Mouse (Mus musculus) midbrain, embryonic 16.5 days (tissue): ENCODE results near the gene Dgkq. TPM values are rescaled to one million over a fixed set of nuclear protein-coding genes. Genes with fewer than 3 reads are reported as not detected.
A peak's percentile ranks its signal among the peaks of the same experiment; 100 is the strongest.

Experiments
- ATAC-seq: fragments of 200-750 bp; cut with Nextera tagmentation; 2 replicates; pipeline ENCODE4 v1.8.0; 2017; ENCODE audit warnings: moderate TSS enrichment
- H3K27ac ChIP-seq: fragments of 300-500 bp; sonication (generic); 2 replicates; pipeline ENCODE4 v1.5.1; 2014; ENCODE audit warnings: mild to moderate bottlenecking, low read length, mixed read lengths
- H3K27me3 ChIP-seq: fragments of 300-500 bp; sonication (generic); 2 replicates; pipeline ENCODE4 v1.6.1; 2014; ENCODE audit warnings: low read depth, low read length, mixed read lengths; ENCODE audit not compliant: control insufficient read depth, insufficient read depth
- H3K36me3 ChIP-seq: fragments of 300-500 bp; sonication (generic); 2 replicates; pipeline ENCODE4 v1.6.1; 2014; ENCODE audit warnings: mild to moderate bottlenecking, low read length, moderate library complexity, mixed read lengths; ENCODE audit not compliant: control insufficient read depth, insufficient read depth
- H3K4me1 ChIP-seq: fragments of 300-500 bp; sonication (generic); 2 replicates; pipeline ENCODE4 v1.6.1; 2014; ENCODE audit warnings: mild to moderate bottlenecking, low read length, mixed read lengths; ENCODE audit not compliant: control insufficient read depth, insufficient read depth
- H3K4me2 ChIP-seq: fragments of 300-500 bp; sonication (generic); 2 replicates; pipeline ENCODE4 v1.6.1; 2014; ENCODE audit warnings: mild to moderate bottlenecking, low read length, mixed read lengths
- H3K4me3 ChIP-seq: fragments of 300-500 bp; sonication (generic); 2 replicates; pipeline ENCODE4 v1.5.1; 2014; ENCODE audit warnings: low read depth, mild to moderate bottlenecking, low read length, moderate library complexity, mixed read lengths
- H3K9ac ChIP-seq: fragments of 300-500 bp; sonication (generic); 2 replicates; pipeline ENCODE4 v1.6.1; 2014; ENCODE audit warnings: low read depth, low read length, mixed read lengths
- H3K9me3 ChIP-seq: fragments of 300-500 bp; sonication (generic); replicated peaks from 2 replicates; pipeline ENCODE4 v1.6.1; 2014; ENCODE audit warnings: mild to moderate bottlenecking, low read length, mixed read lengths; ENCODE audit not compliant: control insufficient read depth, poor library complexity, severe bottlenecking
- WGBS: fragments of 180-500 bp; shearing (Covaris S2); extraction: QIAGEN DNeasy Blood & Tissue Kit; methylation state at CpG from one replicate; pipeline ENCODE4 v1.1.7; 2014; 5-methylcytosine and 5-hydroxymethylcytosine counted together
- polyA plus RNA-seq: library from polyadenylated mRNA; unstranded; fragments of >200 nt; fragmentation: Nextera tagmentation; extraction: Ambion mirVana; gene quantifications from 2 replicates; pipeline ENCODE4 v1.2.1, GENCODE M21; 2015

The Dgkq gene
- polyA plus RNA-seq, 1 experiment from 2014 or later: 36.9 TPM

DNA sequence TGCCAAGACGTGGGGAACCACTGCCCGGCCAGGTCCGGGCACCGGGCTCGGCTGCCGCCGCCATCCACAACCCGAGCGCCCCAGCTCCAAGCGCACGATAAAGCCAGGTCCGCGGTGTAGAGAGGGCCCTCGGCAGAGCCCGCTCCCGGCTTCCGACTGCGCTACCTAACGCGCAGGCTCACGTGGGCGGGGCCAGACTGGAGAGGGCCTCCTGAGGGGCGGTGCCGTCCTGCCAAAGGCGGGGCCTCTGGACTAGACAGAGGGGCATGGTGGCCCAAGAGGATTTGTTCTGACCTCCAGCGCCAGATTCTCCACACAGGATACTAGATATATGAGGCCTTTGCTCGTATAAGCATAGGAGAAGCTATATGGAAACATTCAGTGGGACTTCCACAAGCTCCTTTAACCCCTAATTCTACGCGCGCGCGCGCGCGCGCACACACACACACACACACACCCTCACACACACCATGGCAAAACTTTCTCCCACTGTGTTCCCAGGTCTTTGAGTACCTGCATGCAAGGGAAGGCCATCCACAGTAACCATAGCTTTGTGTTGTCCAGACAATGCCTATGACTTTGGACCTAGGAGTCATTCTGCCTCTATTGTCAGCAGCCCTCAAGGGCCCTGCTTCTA is 8.7 kb downstream of the Dgkq start:
- peak overlapping the region; percentile 6; the same call in 1 of the 2 replicates for H3K27ac ChIP-seq
- peaks cover 23% of the 10 kb centered on the region for H3K4me1 ChIP-seq
- H3K4me2 ChIP-seq: peak overlapping the region; percentile 92
- H3K27me3 ChIP-seq: no peaks in the 10 kb centered on the region
- ATAC-seq: peak; percentile 97
- H3K4me3 ChIP-seq: peak overlapping the region; percentile 59
- 14% methylated on average over 36 of the region's 36 CpGs for WGBS
- H3K9ac ChIP-seq: peak overlapping the region; percentile 94
- no peaks in the 10 kb centered on the region for H3K9me3 ChIP-seq
- H3K36me3 ChIP-seq: peaks cover 2% of the 10 kb centered on the region; the same call in 1 of the 2 replicates

- WGBS: 11% methylated on average over 24 of the region's 24 CpGs
- Histone ChIP-seq H3K27me3 (no peaks in the 10 kb centered on the region), H3K27ac (peak within 1 kb of the TSS; percentile 6; the same call in 1 of the 2 replicates), H3K4me1 (peaks cover 23% of the 10 kb centered on the region), H3K4me2 (peak within 1 kb of the TSS; percentile 92), H3K9me3 (no peaks in the 10 kb centered on the region), H3K9ac (peak within 1 kb of the TSS; percentile 94), H3K4me3 (peak within 1 kb of the TSS; percentile 59), H3K36me3 (peaks cover 9% of the 10 kb centered on the region; the same call in 1 of the 2 replicates)
- peak; percentile 61 for ATAC-seq
Measured at GRCm38 (mm10) chr5:108659698-108660631, 9.5 kb downstream of the Dgkq start, which contains the start of gene Idua. TSS of gene Idua (plus strand) at chr5:108660331.

- WGBS: 77% methylated on average over 1 of the region's 1 CpGs
- no peak overlapping the region for H3K4me2 ChIP-seq
- H3K4me3 ChIP-seq: no peak overlapping the region
- H3K27ac ChIP-seq: no peak overlapping the region
- H3K4me1 ChIP-seq: peaks cover 23% of the 10 kb centered on the region
- no peak for ATAC-seq
- H3K36me3 ChIP-seq: peaks cover 21% of the 10 kb centered on the region
- no peaks in the 10 kb centered on the region for H3K27me3 ChIP-seq
- no peaks in the 10 kb centered on the region for H3K9me3 ChIP-seq
- H3K9ac ChIP-seq: no peak overlapping the region
Measured at GRCm38 (mm10) chr5:108658611-108659010, 10.9 kb downstream of the Dgkq start.

GRCm38 (mm10) chr5:108657406-108657805 is 12.1 kb downstream of the Dgkq start:
- Histone ChIP-seq H3K4me2 (no peak overlapping the region), H3K9me3 (no peaks in the 10 kb centered on the region), H3K4me3 (no peak overlapping the region), H3K27me3 (no peaks in the 10 kb centered on the region), H3K27ac (no peak overlapping the region), H3K36me3 (peaks cover 29% of the 10 kb centered on the region), H3K4me1 (peaks cover 23% of the 10 kb centered on the region), H3K9ac (no peak overlapping the region)
- ATAC-seq: no peak
- WGBS: 81% methylated on average over 5 of the region's 5 CpGs

DNA sequence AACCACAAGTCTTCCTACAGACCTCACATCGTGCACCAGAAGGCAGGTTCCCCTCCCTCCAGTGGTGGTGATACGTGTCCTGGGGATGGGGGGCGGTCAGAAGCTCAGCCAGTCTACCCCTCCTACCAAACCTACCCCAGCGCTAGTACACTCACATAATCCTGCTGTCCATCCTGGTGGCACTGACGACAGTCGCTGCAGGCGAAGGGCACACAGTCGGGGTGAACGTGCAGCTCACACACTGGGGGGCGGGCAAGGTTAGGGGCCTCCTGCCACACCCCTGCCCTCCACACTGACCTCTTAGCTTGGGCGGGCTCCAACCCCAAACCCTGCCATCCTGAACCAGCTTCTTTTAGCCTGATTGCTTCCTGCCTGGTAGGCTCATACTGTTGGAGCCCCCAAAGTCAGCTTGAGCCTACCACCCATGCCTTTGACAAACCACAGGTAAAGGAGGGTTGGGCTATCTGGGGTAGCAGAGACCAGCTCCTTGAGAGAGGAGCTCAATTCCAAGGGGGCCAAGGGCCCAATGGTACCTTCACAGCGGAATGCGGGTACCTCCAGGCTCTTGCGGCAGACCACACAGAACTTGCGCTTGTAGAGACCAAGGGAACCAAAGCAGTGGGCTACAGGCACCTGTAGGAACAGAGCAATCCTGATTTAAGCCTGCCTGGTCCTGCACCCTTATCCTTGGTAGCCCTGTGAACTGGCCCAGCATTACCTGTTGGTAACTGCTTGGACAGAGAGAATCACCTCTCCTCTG is 13.4 kb downstream of the Dgkq start:
- Histone ChIP-seq H3K9ac (no peak overlapping the region), H3K36me3 (peaks cover 33% of the 10 kb centered on the region), H3K4me2 (no peak overlapping the region), H3K27ac (no peak overlapping the region), H3K9me3 (no peaks in the 10 kb centered on the region), H3K4me3 (no peak overlapping the region), H3K4me1 (peaks cover 21% of the 10 kb centered on the region), H3K27me3 (no peaks in the 10 kb centered on the region)
- WGBS: 94% methylated on average over 15 of the region's 15 CpGs
- ATAC-seq: no peak

DNA sequence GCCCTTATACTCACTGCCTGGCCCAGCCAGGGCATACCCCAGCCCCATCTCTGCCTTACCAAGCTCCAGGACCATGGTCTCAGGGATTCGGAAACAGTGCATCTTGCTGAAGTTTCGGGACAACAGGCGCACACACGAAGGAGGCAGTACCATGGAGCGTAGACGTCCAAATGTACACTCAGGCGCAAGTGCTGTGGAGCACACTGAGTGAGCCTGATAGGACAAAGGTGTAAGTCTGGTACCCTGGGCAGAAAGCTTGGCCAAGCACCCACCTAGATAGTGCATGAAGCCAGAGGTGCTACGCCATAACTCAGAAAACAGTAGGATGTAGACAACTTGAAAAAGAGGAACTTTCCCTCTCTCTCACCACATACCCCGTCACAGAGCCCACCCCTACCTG is 14.1 kb downstream of the Dgkq start:
- ATAC-seq: no peak
- peaks cover 37% of the 10 kb centered on the region for H3K36me3 ChIP-seq
- no peak overlapping the region for H3K4me3 ChIP-seq
- H3K9ac ChIP-seq: no peak overlapping the region
- H3K9me3 ChIP-seq: no peaks in the 10 kb centered on the region
- H3K4me1 ChIP-seq: peaks cover 19% of the 10 kb centered on the region
- 95% methylated on average over 9 of the region's 9 CpGs for WGBS
- H3K27ac ChIP-seq: no peak overlapping the region
- H3K4me2 ChIP-seq: no peak overlapping the region
- H3K27me3 ChIP-seq: no peaks in the 10 kb centered on the region

- Histone ChIP-seq H3K36me3 (peaks cover 40% of the 10 kb centered on the region), H3K9me3 (no peaks in the 10 kb centered on the region)
- WGBS: 95% methylated on average over 10 of the region's 10 CpGs
Measured at GRCm38 (mm10) chr5:108654444-108654990, 15.0 kb downstream of the Dgkq start.

DNA sequence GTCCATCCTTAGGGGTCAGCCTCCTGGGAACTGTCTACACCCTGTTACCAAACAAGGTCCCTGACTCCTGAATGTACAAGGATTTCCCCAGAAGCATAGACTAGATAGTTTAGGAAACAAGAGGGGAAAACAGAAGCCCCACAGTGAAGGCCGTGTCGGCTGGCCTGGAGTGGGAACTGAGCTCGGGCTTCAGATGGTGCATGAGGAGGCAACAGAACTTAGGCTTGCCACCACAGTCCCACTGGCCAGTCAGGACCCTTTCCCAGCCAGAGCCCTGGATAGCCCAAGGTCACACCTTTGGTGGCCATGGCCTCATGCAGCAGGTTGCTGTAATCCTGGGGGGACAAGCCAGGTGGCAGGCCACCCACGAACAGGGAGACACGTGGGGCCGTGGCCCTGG is 16.1 kb downstream of the Dgkq start:
- peaks cover 45% of the 10 kb centered on the region for H3K36me3 ChIP-seq
- no peak overlapping the region for H3K9ac ChIP-seq
- peaks cover 4% of the 10 kb centered on the region; the same call in 1 of the 2 replicates for H3K4me1 ChIP-seq
- no peaks in the 10 kb centered on the region for H3K27me3 ChIP-seq
- WGBS: 92% methylated on average over 6 of the region's 6 CpGs
- no peaks in the 10 kb centered on the region for H3K9me3 ChIP-seq
- no peak overlapping the region for H3K4me3 ChIP-seq
- no peak for ATAC-seq
- no peak overlapping the region for H3K27ac ChIP-seq
- no peak overlapping the region for H3K4me2 ChIP-seq

More at GRCm38 (mm10) chr5:108654444-108654990, 15.0 kb downstream of the Dgkq start:
- no peak for ATAC-seq
- no peaks in the 10 kb centered on the region for H3K27me3 ChIP-seq
- H3K9ac ChIP-seq: no peak overlapping the region
- H3K27ac ChIP-seq: no peak overlapping the region
- no peak overlapping the region for H3K4me3 ChIP-seq
- no peak overlapping the region for H3K4me2 ChIP-seq
- peaks cover 13% of the 10 kb centered on the region for H3K4me1 ChIP-seq
